Mouse (Mus musculus) forebrain, embryonic 12.5 days (tissue): ENCODE data around the gene Slc35a3. TPM values are rescaled to one million over a fixed set of nuclear protein-coding genes. Genes with fewer than 3 reads are reported as not detected.
A peak's percentile ranks its signal among the peaks of the same experiment; 100 is the strongest.

Source experiments
- ATAC-seq: fragments of 200-750 bp; cut with Nextera tagmentation; 2 replicates; pipeline ENCODE4 v1.8.0; 2017; ENCODE audit warnings: moderate TSS enrichment; ENCODE audit not compliant: low FRiP score
- H3K27ac ChIP-seq: fragments of 300-500 bp; sonication (generic); 2 replicates; pipeline ENCODE4 v1.5.1; 2016; ENCODE audit warnings: mild to moderate bottlenecking
- H3K27me3 ChIP-seq: fragments of 300-500 bp; sonication (generic); 2 replicates; pipeline ENCODE4 v1.6.1; 2016; ENCODE audit warnings: mild to moderate bottlenecking
- H3K36me3 ChIP-seq: fragments of 300-500 bp; sonication (generic); replicated peaks from 2 replicates; pipeline ENCODE4 v1.6.1; 2016; ENCODE audit warnings: mild to moderate bottlenecking
- H3K4me1 ChIP-seq: fragments of 300-500 bp; sonication (generic); 2 replicates; pipeline ENCODE4 v1.6.1; 2016
- H3K4me2 ChIP-seq: fragments of 300-500 bp; sonication (generic); 2 replicates; pipeline ENCODE4 v1.6.1; 2016; ENCODE audit warnings: mild to moderate bottlenecking, moderate library complexity
- H3K4me3 ChIP-seq: fragments of 300-500 bp; sonication (generic); replicated peaks from 2 replicates; pipeline ENCODE4 v1.5.1; 2016; ENCODE audit warnings: mild to moderate bottlenecking
- H3K9ac ChIP-seq: fragments of 300-500 bp; sonication (generic); 2 replicates; pipeline ENCODE4 v1.6.1; 2016; ENCODE audit warnings: mild to moderate bottlenecking
- H3K9me3 ChIP-seq: fragments of 300-500 bp; sonication (generic); 2 replicates; pipeline ENCODE4 v1.6.1; 2016
- WGBS: fragments of 180-500 bp; shearing (Covaris S2); methylation state at CpG from one replicate; pipeline ENCODE4 v1.1.7; 2016; 5-methylcytosine and 5-hydroxymethylcytosine counted together
- polyA plus RNA-seq: library from polyadenylated mRNA; unstranded; fragments of >200 nt; fragmentation: Nextera tagmentation; extraction: Ambion mirVana; gene quantifications from 2 replicates; pipeline ENCODE4 v1.2.1, GENCODE M21; 2016

Slc35a3 gene
- polyA plus RNA-seq, 1 experiment from 2014 or later = 10.2 TPM

DNA sequence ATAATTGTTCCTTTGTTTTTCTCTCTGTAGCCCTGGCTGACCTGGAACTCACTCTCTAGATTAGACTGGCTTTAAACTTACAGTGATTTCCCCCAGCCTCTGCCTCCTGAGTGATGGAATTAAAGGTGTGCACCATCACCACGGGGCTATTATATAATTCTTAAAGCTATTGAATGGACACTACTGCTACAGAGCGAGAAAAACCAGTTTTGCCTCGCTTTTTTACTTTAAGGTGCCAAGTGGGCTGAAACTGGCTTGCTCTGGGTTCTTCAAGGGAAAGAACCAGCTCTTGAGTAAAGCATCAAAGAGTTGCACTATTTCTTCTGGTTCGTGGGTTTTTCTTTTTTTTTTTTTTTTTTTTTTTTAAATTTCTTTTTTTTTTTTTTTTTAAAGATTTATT is 10.3 kb upstream of the Slc35a3 start:
- 79% methylated on average over 4 of the region's 4 CpGs for whole genome bisulfite sequencing
- ATAC-seq = no peak

DNA sequence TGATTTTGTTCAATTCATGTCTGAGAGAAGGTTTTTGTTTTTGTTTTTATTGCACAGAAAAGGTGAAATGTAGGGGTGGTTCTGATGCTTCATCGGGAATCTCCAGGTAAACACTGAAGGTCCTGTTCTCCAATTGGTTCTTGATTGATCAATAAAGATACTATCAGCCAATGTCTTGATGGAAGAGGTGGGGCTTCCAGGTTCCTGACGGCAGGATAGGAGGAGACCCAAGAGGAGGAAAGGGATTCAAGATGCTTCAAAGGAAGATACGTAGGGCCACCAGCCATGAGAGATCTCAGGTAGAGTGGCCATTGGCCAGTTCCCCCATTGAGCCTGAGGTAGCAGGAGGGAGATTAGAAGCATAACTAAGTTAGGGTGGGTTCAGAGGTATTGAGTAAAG is 6.3 kb upstream of the Slc35a3 start:
- WGBS = 82% methylated on average over 3 of the region's 3 CpGs
- no peak overlapping the region for H3K9ac ChIP-seq

More for the DNA sequence above, 10.3 kb upstream of the Slc35a3 start:
- no peaks in the 10 kb centered on the region for H3K9me3 ChIP-seq
- H3K27ac ChIP-seq = no peak overlapping the region
- H3K36me3 ChIP-seq = no peaks in the 10 kb centered on the region
- no peak overlapping the region for H3K4me2 ChIP-seq
- H3K27me3 ChIP-seq = 0 out of 2 replicates have a peak, but pooled peaks cover 3% of the 10 kb centered on the region
- no peak overlapping the region for H3K4me3 ChIP-seq
- H3K4me1 ChIP-seq = no peaks in the 10 kb centered on the region
- H3K9ac ChIP-seq = no peak overlapping the region

DNA sequence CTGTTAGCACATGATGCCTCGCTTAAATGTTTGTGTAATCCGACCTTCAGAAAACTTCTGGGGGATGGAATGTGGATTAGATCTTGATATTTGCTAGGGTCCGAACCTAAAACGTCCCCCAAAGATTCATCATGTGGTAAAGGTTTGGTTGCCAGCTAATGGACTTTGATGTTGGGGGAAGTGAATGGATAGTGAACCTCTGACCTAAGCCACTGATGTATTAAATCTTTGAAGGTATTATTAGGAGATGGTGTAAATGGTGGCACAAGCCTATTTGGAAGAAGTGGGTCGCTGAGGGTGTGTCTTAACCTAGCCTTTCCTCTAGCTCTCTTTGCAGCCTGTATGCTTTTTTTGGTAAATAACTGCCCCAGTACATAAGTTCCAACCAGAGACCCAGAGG is 400 bp upstream of the Slc35a3 start:
- no peak overlapping the region; the same call in 1 of the 2 replicates for H3K9ac ChIP-seq
- WGBS = 38% methylated on average over 5 of the region's 5 CpGs
- H3K4me2 ChIP-seq = peak overlapping the region; percentile 77
- H3K9me3 ChIP-seq = no peaks in the 10 kb centered on the region
- peaks cover 18% of the 10 kb centered on the region for H3K4me1 ChIP-seq
- H3K27me3 ChIP-seq = peaks cover 20% of the 10 kb centered on the region; the same call in 1 of the 2 replicates
- H3K27ac ChIP-seq = no peak overlapping the region
- no peaks in the 10 kb centered on the region for H3K36me3 ChIP-seq
- ATAC-seq = no peak
- no peak overlapping the region; the same call in 1 of the 2 replicates for H3K4me3 ChIP-seq

More for the DNA sequence above, 6.3 kb upstream of the Slc35a3 start:
- Histone ChIP-seq H3K27me3 (peaks cover 1% of the 10 kb centered on the region; the same call in 1 of the 2 replicates), H3K36me3 (no peaks in the 10 kb centered on the region), H3K4me3 (no peak overlapping the region), H3K4me1 (no peaks in the 10 kb centered on the region), H3K4me2 (no peak overlapping the region), H3K27ac (no peak overlapping the region), H3K9me3 (no peaks in the 10 kb centered on the region)
- no peak for ATAC-seq

DNA sequence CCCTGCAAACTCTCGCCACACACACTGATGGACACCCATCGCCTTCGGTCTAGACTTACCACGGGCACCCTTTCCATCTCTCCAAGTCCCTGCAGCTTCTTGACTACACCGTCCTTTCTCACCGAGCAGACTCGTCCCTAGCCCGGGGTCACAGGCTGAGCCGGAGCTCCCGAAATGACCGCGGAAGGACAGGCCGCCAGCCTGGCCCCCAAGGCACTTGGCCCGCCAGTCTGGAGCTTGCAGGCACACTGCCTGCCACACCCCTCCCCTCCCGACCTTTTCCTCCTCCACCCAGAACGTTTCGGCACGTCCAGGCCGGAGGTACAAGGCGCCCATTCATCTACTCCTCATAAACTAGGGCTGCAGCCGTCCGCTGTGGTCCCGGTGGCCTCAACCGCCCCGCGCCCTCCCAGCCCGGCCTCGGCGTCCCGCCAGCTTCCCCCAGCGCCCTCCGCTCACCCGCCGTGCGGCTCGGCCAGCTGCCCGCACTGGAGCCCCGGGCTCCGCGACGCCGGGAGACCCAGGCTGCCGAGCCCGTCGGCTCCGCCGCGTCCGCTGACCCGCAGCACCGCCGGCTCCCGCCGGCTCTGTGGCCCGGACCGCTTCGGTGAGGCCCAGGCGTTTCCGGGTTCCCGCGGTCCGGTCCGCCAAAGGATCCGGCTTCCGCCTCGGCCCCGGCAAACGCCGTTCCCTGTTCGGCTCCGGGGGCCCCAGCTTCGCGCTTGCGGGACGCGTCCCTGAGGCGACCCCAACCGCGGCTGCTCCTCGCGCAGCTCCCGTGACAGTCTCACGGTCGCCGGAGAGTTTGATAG is 801 bp downstream of the Slc35a3 start:
- peak overlapping the region; percentile 94 for H3K4me3 ChIP-seq
- peaks cover 18% of the 10 kb centered on the region for H3K4me1 ChIP-seq
- H3K9ac ChIP-seq = peak overlapping the region; percentile 83
- 0 out of 2 replicates have a peak, but pooled peaks cover 2% of the 10 kb centered on the region for H3K36me3 ChIP-seq
- under 1% methylated on average over 85 of the region's 85 CpGs for WGBS
- H3K4me2 ChIP-seq = peak overlapping the region; percentile 77
- peaks cover 20% of the 10 kb centered on the region; the same call in 1 of the 2 replicates for H3K27me3 ChIP-seq
- peak; percentile 84 for ATAC-seq
- no peaks in the 10 kb centered on the region for H3K9me3 ChIP-seq
- H3K27ac ChIP-seq = 0 out of 2 replicates have a peak overlapping the region, but pooled peaks have one; percentile 42

DNA sequence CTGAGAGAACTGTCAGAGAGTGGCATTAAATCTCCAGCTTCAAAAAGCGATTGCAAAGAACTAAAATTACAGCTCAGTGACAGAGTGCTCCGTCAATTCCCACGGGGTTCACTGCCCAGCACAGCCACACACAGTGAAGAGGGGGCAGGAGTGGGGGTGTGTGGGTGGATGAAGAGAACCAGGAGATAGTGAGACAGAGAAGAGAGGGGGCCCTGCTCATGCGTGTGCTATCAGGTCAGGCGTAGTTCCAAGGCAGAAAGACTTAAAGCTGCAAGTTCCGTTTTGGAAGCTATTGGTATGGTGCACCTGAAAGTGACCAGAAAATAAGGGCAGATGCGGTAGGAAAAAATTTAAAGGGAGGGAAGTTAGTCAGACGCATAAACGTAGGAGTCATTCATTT is 1.7 kb downstream of the Slc35a3 start:
- H3K4me3 ChIP-seq = peak overlapping the region; percentile 94
- H3K4me2 ChIP-seq = peak overlapping the region; percentile 77
- H3K4me1 ChIP-seq = peaks cover 18% of the 10 kb centered on the region
- no peak overlapping the region for H3K27ac ChIP-seq
- no peak for ATAC-seq
- H3K36me3 ChIP-seq = 0 out of 2 replicates have a peak, but pooled peaks cover 3% of the 10 kb centered on the region
- H3K9me3 ChIP-seq = no peaks in the 10 kb centered on the region
- WGBS = 65% methylated on average over 9 of the region's 9 CpGs
- H3K27me3 ChIP-seq = peaks cover 20% of the 10 kb centered on the region; the same call in 1 of the 2 replicates
- no peak overlapping the region; the same call in 1 of the 2 replicates for H3K9ac ChIP-seq

DNA sequence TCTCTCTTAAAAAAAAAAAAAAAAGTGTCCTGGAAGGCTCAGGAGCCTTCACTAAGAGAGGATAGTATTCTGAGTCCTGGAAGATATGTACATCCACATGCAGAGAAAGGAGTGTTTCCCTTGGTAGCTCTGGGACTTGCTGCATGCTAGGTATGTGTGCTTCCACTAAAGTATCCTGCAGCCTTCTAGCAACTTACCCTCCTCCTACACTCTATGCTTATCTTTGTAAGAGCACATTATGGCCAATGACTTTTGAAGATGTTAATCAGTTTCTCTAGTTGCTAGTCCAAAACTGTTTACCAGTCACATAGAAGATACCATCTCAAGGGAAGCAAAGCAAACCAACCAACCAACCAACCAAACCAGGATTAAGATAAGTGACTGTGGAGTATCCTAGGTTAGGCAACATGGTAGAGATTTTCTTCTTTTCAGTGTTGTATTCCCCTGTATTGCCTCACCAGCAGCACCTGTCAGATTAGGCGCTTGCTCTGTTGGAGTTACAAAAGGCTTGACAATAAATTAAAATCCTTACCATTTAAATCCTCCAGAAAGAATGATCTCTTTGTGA is 6.9 kb downstream of the Slc35a3 start:
- ATAC-seq = no peak
- H3K36me3 ChIP-seq = 0 out of 2 replicates have a peak, but pooled peaks cover 3% of the 10 kb centered on the region
- H3K27ac ChIP-seq = no peak overlapping the region
- WGBS = 79% methylated on average over 1 of the region's 1 CpGs
- H3K4me3 ChIP-seq = no peak overlapping the region
- H3K9me3 ChIP-seq = no peaks in the 10 kb centered on the region
- no peak overlapping the region for H3K9ac ChIP-seq
- H3K4me2 ChIP-seq = no peak overlapping the region
- H3K4me1 ChIP-seq = peaks cover 4% of the 10 kb centered on the region; the same call in 1 of the 2 replicates
- no peaks in the 10 kb centered on the region for H3K27me3 ChIP-seq

DNA sequence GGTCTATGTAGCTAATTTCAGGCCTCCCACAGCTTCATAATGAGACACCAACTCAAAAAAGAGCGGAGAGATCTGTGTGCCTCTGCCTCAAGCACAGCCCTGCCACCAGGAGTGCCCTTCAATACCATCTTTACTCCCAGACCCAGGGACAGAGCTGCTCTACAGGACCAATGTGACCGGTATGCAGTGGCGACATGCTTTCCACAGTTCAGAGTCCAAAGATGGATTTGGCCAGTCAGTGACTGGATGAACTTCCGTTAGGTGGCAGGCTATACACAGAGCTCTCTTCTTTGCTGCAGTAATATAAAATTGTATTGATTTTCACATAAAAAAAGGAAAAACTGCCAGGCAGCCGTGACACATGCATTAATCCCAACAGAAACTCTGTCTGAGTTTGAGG is 8.8 kb downstream of the Slc35a3 start:
- no peak overlapping the region for H3K9ac ChIP-seq
- no peak overlapping the region for H3K4me3 ChIP-seq
- H3K4me2 ChIP-seq = no peak overlapping the region
- no peak overlapping the region for H3K27ac ChIP-seq
- 95% methylated on average over 5 of the region's 5 CpGs for WGBS
- H3K4me1 ChIP-seq = no peaks in the 10 kb centered on the region
- H3K27me3 ChIP-seq = no peaks in the 10 kb centered on the region
- no peak for ATAC-seq
- H3K36me3 ChIP-seq = 0 out of 2 replicates have a peak, but pooled peaks cover 3% of the 10 kb centered on the region
- no peaks in the 10 kb centered on the region for H3K9me3 ChIP-seq

DNA sequence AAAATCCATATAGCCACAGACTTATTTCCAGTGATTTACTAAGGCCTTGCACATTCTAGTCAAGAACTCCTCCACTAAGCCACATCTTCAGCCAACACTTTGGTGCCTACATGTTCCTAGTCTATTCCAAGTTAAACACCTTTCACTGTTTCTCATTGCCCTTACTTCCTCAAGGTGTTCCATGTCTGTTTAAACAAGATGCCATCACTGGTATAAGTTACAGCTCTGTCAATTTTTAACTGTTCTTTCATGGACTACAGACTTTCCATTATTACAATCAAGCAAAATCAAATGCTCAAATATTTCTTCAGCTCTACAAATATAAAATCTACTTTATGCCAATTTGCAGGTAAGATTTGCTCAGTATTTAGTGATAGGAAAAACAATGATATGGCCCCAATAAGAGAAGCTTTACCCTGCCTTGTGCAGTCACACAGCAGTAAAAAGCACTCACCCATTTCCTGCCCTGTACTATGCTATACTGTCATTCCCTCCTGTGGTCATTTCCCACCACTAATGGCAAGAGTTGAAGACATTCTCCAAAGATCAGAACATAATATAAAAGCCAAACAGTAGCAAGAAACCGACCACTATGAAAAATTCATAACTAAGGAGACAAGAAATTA is 9.9 kb downstream of the Slc35a3 start:
- Histone ChIP-seq H3K4me3 (no peak overlapping the region), H3K9ac (no peak overlapping the region), H3K4me2 (no peak overlapping the region), H3K4me1 (no peaks in the 10 kb centered on the region), H3K9me3 (no peaks in the 10 kb centered on the region), H3K27ac (no peak overlapping the region), H3K36me3 (0 out of 2 replicates have a peak, but pooled peaks cover 3% of the 10 kb centered on the region), H3K27me3 (no peaks in the 10 kb centered on the region)
- ATAC-seq = no peak
- 82% methylated on average over 1 of the region's 1 CpGs for WGBS

DNA sequence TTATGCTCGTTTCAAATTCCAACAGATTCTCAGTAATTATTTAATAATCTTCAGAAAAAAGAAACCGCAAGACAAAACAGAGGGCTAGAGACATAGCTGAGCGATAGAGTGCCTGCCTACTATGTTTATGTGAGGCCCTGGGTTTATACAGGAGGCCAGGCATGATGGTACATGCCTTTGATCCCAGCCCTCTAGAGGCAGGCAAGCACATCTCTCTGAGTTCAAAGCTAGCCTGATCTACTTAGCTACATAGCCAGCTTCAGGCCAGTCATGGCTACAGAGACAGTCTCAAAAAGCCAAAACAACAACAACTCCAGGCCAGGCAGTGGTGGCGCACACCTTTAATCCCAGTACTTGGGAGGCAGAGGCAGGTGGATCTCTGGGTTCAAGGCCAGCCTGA is 11.0 kb downstream of the Slc35a3 start:
- H3K27ac ChIP-seq = no peak overlapping the region
- H3K9me3 ChIP-seq = no peaks in the 10 kb centered on the region
- no peak overlapping the region for H3K4me2 ChIP-seq
- no peaks in the 10 kb centered on the region for H3K27me3 ChIP-seq
- H3K4me1 ChIP-seq = no peaks in the 10 kb centered on the region
- no peak for ATAC-seq
- no peaks in the 10 kb centered on the region for H3K36me3 ChIP-seq
- H3K4me3 ChIP-seq = no peak overlapping the region
- WGBS = 91% methylated on average over 4 of the region's 4 CpGs
- H3K9ac ChIP-seq = no peak overlapping the region

DNA sequence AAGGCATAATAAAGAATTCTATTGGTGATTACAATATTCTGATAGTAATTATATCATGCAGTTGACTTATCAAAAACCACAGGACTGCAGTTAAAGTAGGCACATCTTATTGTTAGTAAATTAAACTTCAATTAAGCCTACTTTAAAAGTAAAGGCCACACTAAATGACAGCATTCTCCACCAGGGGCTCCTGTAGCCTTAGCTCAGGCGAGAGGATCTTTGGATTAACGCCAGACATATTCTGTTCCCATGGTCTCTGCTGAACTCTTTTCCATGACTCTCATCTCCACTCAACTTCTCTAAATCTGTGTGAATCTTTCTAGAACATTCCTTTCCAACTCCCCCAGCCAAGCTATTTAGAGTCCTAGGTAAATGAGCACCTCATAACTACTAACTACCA is 13.8 kb downstream of the Slc35a3 start:
- no peak overlapping the region for H3K4me3 ChIP-seq
- H3K4me1 ChIP-seq = no peaks in the 10 kb centered on the region
- H3K9ac ChIP-seq = no peak overlapping the region
- no peak for ATAC-seq
- H3K4me2 ChIP-seq = no peak overlapping the region
- H3K9me3 ChIP-seq = no peaks in the 10 kb centered on the region
- H3K27ac ChIP-seq = no peak overlapping the region
- no peaks in the 10 kb centered on the region for H3K27me3 ChIP-seq
- 70% methylated on average over 2 of the region's 2 CpGs for WGBS
- H3K36me3 ChIP-seq = no peaks in the 10 kb centered on the region

DNA sequence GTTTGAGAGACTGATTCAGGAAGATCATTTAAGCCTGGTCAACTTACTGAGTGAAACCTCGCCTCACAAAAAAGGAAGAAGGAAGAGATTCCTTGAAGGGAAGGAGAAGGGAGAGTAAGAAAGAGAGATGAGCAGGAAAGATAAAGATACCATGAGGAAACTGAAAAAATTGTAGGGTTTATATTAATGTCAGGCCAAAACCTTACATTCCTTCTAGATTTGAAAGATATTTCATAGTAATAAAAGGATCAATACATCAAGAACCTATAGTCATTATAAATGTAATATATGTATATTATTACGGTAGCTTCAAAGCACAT is 17.0 kb downstream of the Slc35a3 start:
- Histone ChIP-seq H3K9me3 (no peaks in the 10 kb centered on the region), H3K4me2 (no peak overlapping the region), H3K4me3 (no peak overlapping the region), H3K4me1 (no peaks in the 10 kb centered on the region), H3K36me3 (no peaks in the 10 kb centered on the region), H3K27ac (no peak overlapping the region), H3K27me3 (no peaks in the 10 kb centered on the region), H3K9ac (no peak overlapping the region)
- ATAC-seq = no peak
- 87% methylated on average over 2 of the region's 2 CpGs for WGBS

DNA sequence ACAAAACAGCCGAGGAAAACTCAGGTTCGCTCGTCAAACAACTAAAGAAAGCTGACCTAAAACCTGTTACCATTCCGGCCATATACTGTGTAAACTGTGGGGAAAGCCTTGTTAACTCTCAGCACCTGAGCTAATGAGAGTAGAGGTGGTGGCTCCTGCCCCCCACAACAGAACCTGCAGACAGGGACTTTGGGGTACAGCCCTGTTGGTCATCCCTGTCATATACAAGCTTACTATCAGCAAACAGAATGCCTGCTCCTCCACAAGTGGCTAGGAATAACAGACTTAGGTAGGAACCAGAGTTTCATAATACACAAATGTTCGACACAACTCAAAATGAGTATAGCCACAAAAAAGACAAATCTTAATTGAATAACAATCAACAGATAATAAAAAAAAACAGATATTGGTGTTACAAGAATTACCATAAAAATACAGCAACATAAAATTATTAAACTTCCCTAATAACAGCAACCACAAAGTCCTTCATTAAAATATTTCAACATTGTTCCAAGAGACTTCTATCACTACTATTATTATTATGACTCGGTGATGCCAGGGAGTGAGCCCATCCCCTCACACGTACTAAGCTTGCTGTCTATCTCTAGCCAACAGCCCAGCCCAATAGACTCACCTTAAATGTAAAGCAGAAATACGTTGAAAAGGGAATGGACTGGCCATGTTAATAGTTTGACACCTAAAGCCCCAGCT is 17.5 kb downstream of the Slc35a3 start:
- no peak overlapping the region for H3K9ac ChIP-seq
- H3K4me3 ChIP-seq = no peak overlapping the region
- no peaks in the 10 kb centered on the region for H3K36me3 ChIP-seq
- H3K27ac ChIP-seq = no peak overlapping the region
- H3K4me2 ChIP-seq = no peak overlapping the region
- no peaks in the 10 kb centered on the region for H3K9me3 ChIP-seq
- WGBS = 87% methylated on average over 8 of the region's 8 CpGs
- no peaks in the 10 kb centered on the region for H3K4me1 ChIP-seq
- no peaks in the 10 kb centered on the region for H3K27me3 ChIP-seq
- ATAC-seq = no peak
